Mouse (Mus musculus) v-Abl transformed pro-B cells (cell line): ENCODE results near the gene Gpr34.

ENCODE experiments used
- in situ Hi-C, 2 experiments: fragments of 400-800 bp; cut with MboI; formaldehyde crosslinking; loops; one replicate each; pipeline ENCODE4 v1.15.1; 2025; ENCODE audit not compliant: unreplicated experiment in 2 of 2

Gpr34 gene

DNA sequence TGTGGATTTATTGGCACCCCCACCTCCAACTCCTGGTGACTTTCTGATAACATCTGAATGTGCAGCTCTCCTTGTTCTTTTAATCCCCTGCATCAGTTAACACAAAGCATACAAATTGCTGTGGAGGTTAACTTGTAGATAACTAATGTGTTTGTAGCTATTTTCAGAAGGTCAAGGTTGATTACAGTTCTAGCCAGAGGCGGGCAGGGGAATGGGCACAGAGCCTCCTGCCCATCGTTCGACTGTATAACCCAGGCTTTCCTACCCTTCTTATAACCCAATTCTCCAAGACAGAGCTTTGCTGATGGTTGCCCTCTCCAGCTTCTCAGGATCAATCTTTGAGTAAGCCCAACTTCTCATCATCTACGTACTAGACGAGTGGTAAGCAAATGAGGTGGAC, 29.2 kb downstream of the Gpr34 start, which contains the start of gene Gpr82:
TSS of gene Gpr82 (plus strand) at position 301 of the 400 bp plus-strand sequence.
- in situ Hi-C loops: loop anchor here in 1 of 2 experiments (25.0 kb wide), 1 partner anchor 424 kb away; no protein-coding TSS in a partner anchor

DNA sequence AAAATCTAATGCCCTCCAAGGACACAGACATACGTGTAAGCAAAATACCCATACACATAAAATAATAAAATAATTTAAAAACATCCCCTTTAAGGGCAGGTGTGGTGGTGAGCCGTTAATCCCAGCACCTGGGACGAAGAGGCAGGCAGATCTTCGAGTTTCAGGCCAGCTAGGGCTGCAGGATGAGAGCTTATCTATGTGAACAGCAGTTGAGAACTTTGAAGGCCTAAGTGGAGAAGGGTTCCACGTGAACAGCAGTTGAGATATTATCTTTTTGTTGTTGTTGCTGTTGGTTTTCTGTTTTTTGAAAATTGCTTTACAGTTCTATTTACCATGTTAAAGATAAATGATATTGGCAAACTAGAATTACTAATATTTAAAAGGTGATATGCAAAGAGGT, 37.0 kb downstream of the Gpr34 start:
- in situ Hi-C loops: loop anchor here in 1 of 2 experiments (25.0 kb wide), 1 partner anchor 432 kb away; no protein-coding TSS in a partner anchor

DNA sequence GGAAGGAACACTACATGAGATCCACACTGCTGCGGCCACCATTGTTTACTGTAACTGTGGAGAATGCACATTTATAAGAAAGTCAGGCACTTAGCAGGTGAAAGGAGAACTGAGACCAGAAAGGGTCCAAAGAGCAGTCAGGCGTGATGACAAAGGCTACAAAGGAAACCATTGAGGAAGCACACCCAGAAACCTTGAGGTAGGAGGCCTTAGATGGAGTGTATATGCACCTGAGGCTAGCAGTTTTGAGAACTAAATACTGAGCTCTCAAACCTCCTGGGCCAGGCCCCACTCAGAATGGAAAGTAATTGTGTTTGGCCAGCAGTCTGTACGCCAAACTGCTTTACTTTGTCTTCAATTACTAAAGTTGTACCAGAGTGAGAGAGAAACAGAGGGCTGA, 38.5 kb downstream of the Gpr34 start:
- in situ Hi-C loops: loop anchor here in 1 of 2 experiments (25.0 kb wide), 1 partner anchor 433 kb away; no protein-coding TSS in a partner anchor

DNA sequence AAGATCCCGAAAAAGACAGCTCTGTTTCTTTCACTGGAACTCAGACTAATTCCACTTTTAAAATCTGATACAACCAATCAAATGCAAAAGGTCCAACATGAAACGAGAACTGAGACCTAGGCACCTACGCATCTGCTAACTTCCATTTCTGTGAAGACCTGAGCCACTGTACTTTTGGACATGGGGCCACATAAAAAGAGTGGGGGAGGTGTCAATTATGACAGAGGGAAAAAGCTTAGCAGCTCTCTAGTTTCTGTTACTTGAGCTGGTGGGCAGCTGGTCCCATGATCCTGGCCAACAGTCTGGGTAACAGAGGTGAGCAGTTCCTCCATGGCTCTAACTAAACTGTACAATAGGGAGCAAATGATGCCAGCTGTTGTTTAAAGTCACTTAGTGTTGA, 41.1 kb downstream of the Gpr34 start:
- in situ Hi-C loops: loop anchor here in 1 of 2 experiments (25.0 kb wide), 1 partner anchor 436 kb away; no protein-coding TSS in a partner anchor

DNA sequence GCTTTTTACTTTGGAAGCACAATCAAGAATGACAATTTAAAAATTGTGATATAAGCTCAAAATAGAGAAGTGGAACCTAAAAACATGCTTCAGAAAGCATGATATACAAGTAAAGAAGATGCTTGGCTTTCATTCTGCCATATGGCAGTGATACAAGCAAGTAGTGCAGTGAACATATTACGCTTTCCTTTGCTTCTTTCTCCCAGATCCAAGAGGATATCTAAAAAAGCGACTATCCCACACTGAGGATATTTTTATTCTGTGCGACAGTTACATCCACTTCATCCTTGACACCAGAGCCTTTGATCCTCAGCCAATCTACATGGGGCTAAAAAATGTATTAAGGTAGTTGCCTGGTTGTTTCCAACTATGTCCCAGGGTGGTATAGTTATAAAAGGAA, 49.9 kb downstream of the Gpr34 start:
- in situ Hi-C loops: loop anchor here (25.0 kb wide), 2 partner anchors 744 to 769 kb away; no protein-coding TSS in a partner anchor

DNA sequence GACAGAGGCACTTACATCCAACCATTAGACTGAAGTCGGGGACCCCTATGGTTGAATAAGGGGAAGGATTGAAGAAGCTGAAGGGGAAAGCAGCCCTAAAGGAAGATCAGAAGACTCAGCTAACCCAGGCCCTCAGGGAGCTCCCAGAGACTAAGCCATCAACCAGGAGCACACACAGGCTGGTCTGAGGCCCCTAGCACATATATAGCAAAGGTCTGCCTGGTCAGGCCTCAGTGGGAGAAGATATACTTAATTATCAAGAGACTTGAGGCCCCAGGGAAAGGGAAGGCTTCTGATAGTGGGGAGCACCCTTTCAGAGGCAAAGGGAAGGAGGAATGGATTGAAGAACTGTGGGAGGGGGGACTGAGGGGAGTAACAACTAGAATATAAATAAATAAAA, 54.7 kb downstream of the Gpr34 start:
- in situ Hi-C loops: loop anchor here (25.0 kb wide), 2 partner anchors 749 to 774 kb away; no protein-coding TSS in a partner anchor

DNA sequence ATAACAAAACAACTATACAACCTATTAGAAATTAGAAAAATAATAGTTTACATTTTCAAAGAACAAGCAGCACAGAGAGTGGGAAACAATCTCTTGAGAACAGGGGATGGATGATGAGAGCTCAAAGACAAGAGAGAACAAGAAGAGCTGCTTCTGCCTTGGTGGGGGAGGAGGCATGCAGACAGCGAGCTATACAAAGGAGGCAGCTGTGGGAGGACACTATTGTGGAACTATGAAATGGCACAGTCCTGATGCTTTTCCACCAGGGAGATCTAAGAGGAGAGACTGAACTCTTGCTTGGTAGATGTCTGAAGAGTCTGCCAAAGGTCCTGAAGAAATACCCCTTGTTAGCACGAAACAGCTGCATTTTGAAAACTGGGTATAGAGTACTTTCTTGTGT, 56.5 kb downstream of the Gpr34 start:
- in situ Hi-C loops: loop anchor here (25.0 kb wide), 2 partner anchors 751 to 776 kb away; no protein-coding TSS in a partner anchor
